Mouse (Mus musculus) testis, adult 2 months (tissue): ENCODE data around the gene Trp53i13.

Source experiments
- CTCF ChIP-seq: fragments of 200-500 bp; IDR thresholded peaks from 2 replicates; pipeline ENCODE4 v1.5.1; 2012; ENCODE audit warnings: low read depth, mild to moderate bottlenecking, inconsistent platforms, low read length, moderate library complexity; ENCODE audit not compliant: control insufficient read depth, insufficient read depth, insufficient replicate concordance
- POLR2A ChIP-seq: fragments of 200-500 bp; IDR thresholded peaks from 2 replicates; pipeline ENCODE4 v1.6.1; 2012; ENCODE audit warnings: low read depth, mild to moderate bottlenecking, inconsistent platforms, low read length, moderate library complexity; ENCODE audit not compliant: control insufficient read depth

DNA sequence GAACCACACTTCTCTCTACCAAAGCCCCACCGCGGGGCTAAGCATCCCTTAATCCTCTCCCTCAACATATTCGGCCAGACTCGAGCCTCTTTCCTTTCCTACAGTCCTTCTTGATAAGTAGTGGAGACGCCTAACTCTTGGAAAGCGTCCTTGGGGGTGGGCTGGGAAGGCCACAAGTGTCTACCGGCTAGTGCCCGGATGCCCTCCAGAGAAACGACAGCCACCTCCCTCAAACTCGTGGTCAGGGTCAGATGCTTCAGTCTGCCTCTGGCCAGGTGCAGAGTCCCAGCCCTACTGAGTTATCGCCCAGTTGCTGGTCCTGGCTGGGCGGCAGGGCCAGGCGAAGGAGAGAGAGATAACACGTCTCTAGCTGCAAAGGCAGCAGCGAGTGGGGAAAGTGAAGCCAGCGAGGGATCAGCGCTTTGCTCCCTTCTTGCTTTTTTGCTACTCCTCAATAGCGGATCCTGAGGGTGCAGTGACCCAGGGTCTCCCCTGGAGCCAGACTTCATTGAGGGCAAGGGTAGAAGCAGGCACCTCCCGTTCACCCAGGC lies 1.4 kb downstream of the Trp53i13 start:
- TF ChIP-seq POLR2A (no peak), CTCF (no peak)
